Mouse (Mus musculus) brown adipose tissue, adult 24 weeks (tissue): Measurements from ENCODE around the gene Npr1. TPM values are rescaled to one million over a fixed set of nuclear protein-coding genes. Genes with fewer than 3 reads are reported as not detected.

Experiments used
- polyA plus RNA-seq: library from polyadenylated mRNA; stranded (reverse); fragments of >200 nt; gene quantifications from 2 replicates; pipeline ENCODE4 v1.2.4, GENCODE M21; 2012; ENCODE audit not compliant: missing spikeins, insufficient read depth, insufficient read length

Gene Npr1
- polyA plus RNA-seq, 1 experiment = 18.0 TPM

Other genes with a start within 250 kb of the Npr1 start
- gene Jtb, start 234.3 kb downstream of the Npr1 start, polyA plus RNA-seq = 68.2 and 97.4 TPM in 2 replicates
- not detected in 2 replicates for gene Creb3l4, start 222.4 kb downstream of the Npr1 start, polyA plus RNA-seq
- gene Slc39a1, start 217.7 kb downstream of the Npr1 start, polyA plus RNA-seq = 46.7 and 53.9 TPM in 2 replicates
- gene Crtc2, start 211.7 kb downstream of the Npr1 start, polyA plus RNA-seq = 20.0 and 25.7 TPM in 2 replicates
- gene Dennd4b, start 200.7 kb downstream of the Npr1 start, polyA plus RNA-seq = 2.2 and 3.7 TPM in 2 replicates
- gene Gatad2b, start 172.7 kb downstream of the Npr1 start, polyA plus RNA-seq = 14.7 and 22.0 TPM in 2 replicates
- 0.52 and 2.1 TPM in 2 replicates for gene Slc27a3, start 75.9 kb downstream of the Npr1 start, polyA plus RNA-seq
- gene Ints3, start 32.2 kb downstream of the Npr1 start, polyA plus RNA-seq = 12.6 and 13.2 TPM in 2 replicates
- 30.2 and 30.6 TPM in 2 replicates for gene Ilf2, start 10.3 kb upstream of the Npr1 start, polyA plus RNA-seq
- 55.5 and 71.6 TPM in 2 replicates for gene Snapin, start 25.2 kb upstream of the Npr1 start, polyA plus RNA-seq
- 39.6 and 51.2 TPM in 2 replicates for gene Chtop, start 43.6 kb upstream of the Npr1 start, polyA plus RNA-seq
- 1,535 and 1,745 TPM in 2 replicates for gene S100a1, start 48.5 kb upstream of the Npr1 start, polyA plus RNA-seq
- gene S100a13, start 48.6 kb upstream of the Npr1 start, polyA plus RNA-seq = 385 and 454 TPM in 2 replicates
- gene S100a14, start 61.0 kb upstream of the Npr1 start, polyA plus RNA-seq = not detected in 2 replicates
- gene S100a16, start 71.4 kb upstream of the Npr1 start, polyA plus RNA-seq = 86.6 and 89.4 TPM in 2 replicates
- not detected in 2 replicates for gene S100a3, start 94.7 kb upstream of the Npr1 start, polyA plus RNA-seq
- not detected in 2 replicates for gene S100a2, start 124.4 kb upstream of the Npr1 start, polyA plus RNA-seq
- gene Gm42674, start 136.0 kb upstream of the Npr1 start, polyA plus RNA-seq = not detected in 2 replicates
- gene S100a4, start 137.9 kb upstream of the Npr1 start, polyA plus RNA-seq = 21.4 and 30.3 TPM in 2 replicates
- not detected in 2 replicates for gene S100a5, start 142.7 kb upstream of the Npr1 start, polyA plus RNA-seq
- gene S100a6, start 147.0 kb upstream of the Npr1 start, polyA plus RNA-seq = 192 and 232 TPM in 2 replicates
- not detected in 2 replicates for gene S100a7a, start 188.2 kb upstream of the Npr1 start, polyA plus RNA-seq
- gene S100a8, start 203.1 kb upstream of the Npr1 start, polyA plus RNA-seq = 14.6 and 14.8 TPM in 2 replicates
- 16.2 and 18.2 TPM in 2 replicates for gene S100a9, start 229.9 kb upstream of the Npr1 start, polyA plus RNA-seq